Mouse (Mus musculus): Measurements from ENCODE around the gene Dip2b.
"Not testable (repeated sequence)": the region's sequence is repeated elsewhere in the genome, so short reads cannot be mapped to it uniquely, and the experiment has no call there.

Gene Dip2b

DNA sequence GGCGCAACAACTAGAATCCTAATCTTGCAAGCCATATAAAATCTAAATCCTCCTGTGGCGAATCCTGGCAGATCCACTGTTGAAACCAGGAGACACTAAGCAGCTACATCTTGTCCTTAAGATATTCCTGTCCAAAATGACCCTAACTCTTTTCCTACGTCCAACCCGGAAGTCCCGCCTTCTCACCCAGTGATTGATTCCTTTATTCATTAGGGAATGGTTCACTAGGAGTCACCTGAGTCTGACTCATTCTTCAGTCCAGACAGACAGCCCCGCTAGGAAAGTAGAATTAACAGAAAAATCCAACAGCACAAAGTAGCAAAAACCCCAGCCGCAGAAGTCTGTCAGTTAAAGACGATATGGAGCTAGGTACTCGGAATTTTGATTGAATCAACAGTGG, 208.8 kb downstream of the Dip2b start:
- in situ Hi-C loops (cut with MboI; ENCODE audit: low sequenced_read_pairs): no loop called here

DNA sequence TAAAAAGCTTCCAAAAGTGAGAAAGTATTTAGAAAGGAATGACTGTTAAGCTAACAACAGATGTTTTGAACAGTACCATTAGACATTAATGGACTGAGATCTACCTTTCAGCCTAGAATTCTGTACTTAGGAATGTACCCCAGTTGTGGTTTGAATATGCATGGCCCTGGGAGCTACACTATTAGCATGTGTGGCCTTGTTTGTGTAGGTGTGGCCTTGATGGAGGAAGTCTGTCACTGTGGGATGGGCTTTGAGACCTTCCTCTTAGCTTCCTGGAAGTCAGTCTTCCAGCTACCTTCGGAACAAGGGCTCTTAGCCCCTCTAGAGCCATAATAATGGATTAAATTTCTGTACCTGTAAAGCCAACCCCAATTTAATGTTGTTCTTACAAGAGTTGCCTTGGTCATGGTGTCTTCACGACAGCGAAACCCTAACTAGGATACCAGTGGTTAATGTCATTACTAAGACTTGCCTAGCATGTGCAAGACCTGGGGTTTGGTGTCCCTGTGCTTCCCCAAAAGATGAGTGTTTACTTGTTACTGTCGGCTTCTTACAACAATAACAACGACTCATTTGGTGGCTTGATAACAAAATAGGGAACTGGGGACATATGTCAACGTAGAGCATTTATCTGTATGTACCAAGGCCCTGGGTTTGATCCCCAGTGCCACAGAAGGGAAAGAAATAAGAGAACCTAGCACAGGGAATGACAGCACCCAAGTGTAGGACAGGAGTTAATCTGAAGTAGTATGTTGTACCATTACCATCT, 210.4 kb downstream of the Dip2b start:
- in situ Hi-C loops (cut with MboI; ENCODE audit: low sequenced_read_pairs): no loop called here

DNA sequence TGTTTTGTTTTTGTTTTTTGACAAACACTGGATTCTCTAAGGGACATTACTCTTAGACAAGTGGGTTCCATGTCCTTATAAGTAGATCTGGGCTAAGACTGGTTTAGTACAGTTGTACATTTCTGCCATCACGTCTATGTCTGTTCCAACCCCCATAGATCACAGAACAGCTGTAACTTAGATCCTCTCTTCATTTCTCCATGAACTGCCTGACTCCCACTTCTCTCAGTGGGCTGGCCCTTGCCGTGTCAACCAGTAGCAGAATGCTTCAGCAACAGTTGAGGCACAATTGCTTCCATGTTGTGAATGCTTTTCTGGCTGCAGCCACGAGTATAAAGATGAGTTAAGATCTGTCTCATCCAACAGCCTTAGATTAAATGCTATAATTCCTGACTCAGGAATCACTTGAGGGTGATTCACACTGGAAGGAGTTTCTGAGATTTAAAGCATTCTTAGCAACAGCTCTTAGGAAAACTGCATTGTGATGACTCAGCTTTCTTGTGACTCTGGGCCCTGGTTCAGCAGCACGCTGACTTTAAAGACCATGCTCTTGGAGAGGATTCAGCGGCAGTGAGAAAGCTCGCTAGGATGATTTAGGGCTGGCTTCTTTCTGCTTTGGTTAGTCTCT, 212.8 kb downstream of the Dip2b start:
- in situ Hi-C loops (cut with MboI; ENCODE audit: low sequenced_read_pairs): no loop called here

DNA sequence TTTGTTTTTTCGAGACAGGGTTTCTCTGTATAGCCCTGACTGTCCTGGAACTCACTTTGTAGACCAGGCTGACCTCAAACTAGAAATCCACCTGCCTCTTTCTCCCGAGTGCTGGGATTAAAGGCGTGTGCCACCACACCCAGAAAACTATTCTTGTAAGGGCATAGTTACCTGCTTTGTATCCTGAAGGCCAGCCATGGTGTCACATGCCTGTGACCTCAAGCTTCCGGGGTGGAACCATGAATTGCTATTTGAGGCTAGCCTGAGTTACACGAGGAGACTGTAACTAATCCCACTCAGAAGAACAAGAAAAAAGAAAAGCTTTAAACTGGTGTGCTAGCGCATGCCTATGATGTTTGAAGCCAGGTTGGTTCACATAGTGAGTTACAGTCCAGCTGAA, 217.9 kb downstream of the Dip2b start:
- in situ Hi-C loops (cut with MboI; ENCODE audit: low sequenced_read_pairs): no loop called here

DNA sequence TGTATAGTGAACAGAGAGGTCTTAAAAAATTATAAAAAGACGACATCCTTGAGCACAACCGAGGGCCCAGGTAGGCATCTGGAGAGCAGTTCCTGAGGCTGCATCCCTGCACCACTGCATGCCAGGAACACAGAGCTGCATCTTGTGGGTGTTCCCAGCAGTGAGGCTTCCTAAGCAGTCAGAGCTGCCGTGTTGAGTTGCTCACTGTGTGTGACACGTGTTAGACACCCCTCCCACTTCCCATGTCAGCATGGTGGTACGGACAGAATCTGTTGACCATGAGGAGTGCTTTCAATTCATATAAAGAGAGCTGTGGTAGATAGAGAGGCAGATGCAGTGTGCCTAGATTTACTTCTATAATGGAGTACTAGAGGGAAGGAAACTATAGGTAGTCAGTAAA, 218.8 kb downstream of the Dip2b start:
- in situ Hi-C loops (cut with MboI; ENCODE audit: low sequenced_read_pairs): no loop called here

DNA sequence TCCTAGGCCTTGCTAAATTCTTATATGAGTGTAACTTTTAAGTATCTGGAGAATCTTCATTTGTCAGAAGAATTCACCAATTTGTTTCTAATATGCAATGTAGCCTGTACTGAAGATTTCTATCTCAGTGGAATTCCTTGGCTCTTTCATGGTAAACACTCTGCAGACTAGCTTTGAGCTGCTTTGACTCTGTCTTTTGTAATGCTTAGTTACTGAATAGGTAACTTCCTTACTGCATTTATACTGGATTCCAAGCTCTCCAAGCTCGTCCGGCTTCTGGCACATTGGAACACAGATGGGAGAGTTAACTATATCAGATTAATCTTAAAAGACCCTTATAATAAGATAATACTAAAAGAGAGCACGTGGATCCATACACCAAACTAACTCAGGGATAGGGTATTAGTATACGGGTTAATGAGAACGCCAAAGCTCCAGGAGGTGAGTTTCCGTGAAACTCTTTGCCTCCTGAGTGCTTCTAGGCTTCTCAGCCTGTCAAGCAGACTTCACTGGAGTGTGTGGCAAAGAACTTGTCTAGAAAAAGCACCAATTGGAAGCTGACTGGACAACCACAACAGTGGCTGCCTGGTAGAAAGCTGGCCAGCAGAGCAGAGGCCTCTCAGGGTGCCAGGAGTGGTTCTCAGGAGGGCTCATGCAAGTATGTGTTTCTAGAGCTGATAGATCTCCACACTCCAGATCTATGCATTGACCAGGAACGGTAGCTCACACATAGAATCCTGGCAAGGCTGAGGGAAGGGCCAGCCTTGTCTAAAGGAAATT, 220.4 kb downstream of the Dip2b start:
- in situ Hi-C loops (cut with MboI; ENCODE audit: low sequenced_read_pairs): no loop called here

DNA sequence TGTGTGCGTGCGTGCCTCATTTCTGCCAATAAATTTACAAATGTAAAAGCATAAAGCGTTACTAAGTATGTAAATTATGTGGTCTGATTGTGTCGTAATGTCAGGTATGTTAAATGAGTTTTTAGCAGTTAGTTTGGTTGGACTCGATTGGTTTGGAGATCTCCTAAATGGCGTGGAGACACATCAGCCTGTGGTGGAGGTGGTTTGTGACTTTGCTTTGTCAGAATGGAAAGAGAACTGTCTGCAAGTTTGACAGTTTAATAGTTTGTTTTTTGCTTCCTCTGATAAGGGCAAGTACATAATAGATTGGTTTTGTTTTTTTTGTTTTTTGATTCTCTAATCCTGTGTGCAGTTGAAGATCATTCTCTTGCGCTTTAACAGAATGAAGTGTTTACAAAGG, 221.9 kb downstream of the Dip2b start:
- in situ Hi-C loops (cut with MboI; ENCODE audit: low sequenced_read_pairs): not testable (repeated sequence)

DNA sequence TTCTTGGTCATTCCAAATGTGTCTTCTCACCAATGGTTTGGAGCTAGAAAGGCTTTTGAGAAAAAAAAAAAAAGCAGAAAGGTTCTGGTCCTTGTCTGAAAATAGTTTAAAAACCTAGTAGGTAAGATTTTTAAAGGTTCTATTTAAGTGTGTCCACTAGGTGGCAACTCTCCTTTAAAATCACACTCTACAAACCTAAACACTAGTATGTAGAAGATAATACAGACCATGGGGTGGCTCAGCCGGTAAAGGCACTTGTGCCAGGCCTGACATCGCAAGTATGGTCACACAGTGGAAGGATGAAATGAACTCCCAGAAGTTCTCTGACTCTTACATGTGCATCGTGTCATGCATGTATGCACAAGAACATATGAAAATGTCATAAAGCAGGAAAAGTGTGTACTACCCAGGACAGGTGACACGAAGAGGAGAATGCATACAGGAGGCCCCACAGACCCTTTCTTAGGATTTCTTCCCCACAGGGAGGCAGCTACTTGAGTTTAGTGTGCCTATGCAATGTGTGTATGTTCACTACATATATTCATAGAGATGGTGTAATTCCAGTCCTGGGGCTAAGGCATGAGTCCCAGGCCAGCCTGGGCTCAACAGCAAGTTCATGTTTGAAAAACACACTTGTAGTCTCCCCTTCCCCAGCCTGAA, 224.9 kb downstream of the Dip2b start:
- in situ Hi-C loops (cut with MboI; ENCODE audit: low sequenced_read_pairs): no loop called here

DNA sequence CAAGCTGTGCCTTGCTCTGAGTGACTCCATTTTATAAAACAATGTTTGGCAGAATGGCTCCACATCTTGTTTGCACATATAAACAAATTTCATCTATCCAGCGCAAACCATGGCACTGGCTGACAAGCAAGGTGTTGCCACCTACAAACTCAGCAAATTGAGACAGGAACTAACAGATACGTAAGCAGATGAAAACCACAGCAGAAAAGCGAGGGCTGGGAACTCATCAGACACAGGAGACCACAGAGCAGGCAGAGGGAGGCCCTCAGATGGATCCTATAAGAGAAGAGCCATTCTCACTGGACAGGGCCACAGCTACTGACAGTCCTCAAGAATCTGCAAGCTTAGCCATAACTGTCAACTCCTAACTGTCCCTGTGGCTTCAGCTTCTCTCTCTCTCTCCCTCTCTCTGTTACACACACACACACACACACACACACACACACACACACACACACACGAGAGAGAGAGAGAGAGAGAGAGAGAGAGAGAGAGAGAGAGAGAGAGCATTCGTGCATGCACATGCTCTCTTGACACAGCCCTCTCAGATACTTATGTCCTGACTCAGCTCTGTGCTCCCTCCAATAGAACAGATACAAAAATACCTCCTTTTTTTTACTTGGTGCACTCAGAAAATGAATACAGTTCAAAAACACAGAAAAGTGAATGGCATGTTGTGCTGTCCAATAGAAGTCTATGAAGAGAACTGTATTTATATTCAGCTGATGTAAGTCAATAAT, 227.3 kb downstream of the Dip2b start:
- in situ Hi-C loops (cut with MboI; ENCODE audit: low sequenced_read_pairs): no loop called here

DNA sequence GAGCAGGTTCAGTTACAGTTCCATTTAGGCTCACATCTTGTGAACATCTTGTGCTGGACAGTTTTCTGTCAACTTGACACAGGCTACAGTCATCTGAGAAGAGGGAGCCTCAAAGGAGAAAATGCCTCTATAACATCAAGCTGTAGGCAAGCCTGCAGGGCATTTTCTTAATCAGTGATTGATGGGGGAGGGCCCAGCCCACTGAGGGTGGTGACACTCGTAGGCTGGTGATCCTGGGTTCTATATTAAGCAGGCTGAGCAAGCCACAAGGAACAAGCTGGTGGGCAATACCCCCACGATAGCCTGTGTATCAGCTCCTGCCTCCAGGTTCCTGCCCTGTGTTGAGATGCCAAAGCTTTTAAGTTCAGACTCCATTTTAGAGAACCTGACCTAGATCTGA, 230.5 kb downstream of the Dip2b start:
- in situ Hi-C loops (cut with MboI; ENCODE audit: low sequenced_read_pairs): no loop called here
